Mouse (Mus musculus): Measurements from ENCODE around the gene Gm10256. TPM values are rescaled to one million over a fixed set of nuclear protein-coding genes. Genes with fewer than 3 reads are reported as not detected.
"Not testable (repeated sequence)": the region's sequence is repeated elsewhere in the genome, so short reads cannot be mapped to it uniquely, and the experiment has no call there.

The Gm10256 gene
- polyA plus RNA-seq (2012; ENCODE audit: insufficient read depth, insufficient read length, missing spikeins), result not detected in 2 replicates

DNA sequence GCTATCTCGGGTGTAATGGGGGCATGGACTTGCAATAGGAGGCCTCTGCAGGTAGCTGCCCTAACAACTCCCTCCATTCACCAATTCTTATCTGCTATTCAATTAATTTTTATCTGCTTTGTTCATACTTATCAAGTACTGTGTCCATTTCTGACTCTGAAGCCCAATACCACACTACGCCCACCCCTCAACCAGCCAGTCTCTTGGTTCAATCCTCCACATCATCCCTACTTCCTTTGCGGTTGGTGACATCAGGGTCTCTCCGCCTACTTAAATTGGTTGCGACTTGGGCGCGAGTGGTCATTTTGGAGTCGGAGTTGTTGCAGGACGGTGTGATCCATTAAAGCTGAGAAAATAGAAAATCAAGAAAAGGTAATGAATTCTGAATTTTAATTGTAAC, at the start of gene Gm10256, which contains the start of gene Rbmy:
Gene Gm10256, plus strand, starts transcription at position 320 of the 400 bp plus-strand sequence.
Gene Rbmy, plus strand, starts transcription at position 301 of the 400 bp plus-strand sequence.
- not testable (repeated sequence) for H3K27ac ChIP-seq (replicated peaks; ENCODE audit: low read depth, low read length); H3K4me1 ChIP-seq (ENCODE audit: control insufficient read depth, insufficient read depth, insufficient read length, low read length); H3K4me3 ChIP-seq (ENCODE audit: insufficient read depth, low read depth, low read length)

DNA sequence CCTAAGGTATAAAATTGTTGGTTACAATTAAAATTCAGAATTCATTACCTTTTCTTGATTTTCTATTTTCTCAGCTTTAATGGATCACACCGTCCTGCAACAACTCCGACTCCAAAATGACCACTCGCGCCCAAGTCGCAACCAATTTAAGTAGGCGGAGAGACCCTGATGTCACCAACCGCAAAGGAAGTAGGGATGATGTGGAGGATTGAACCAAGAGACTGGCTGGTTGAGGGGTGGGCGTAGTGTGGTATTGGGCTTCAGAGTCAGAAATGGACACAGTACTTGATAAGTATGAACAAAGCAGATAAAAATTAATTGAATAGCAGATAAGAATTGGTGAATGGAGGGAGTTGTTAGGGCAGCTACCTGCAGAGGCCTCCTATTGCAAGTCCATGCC, 34.4 kb upstream of the Gm10256 start, which contains the start of gene Gm4064:
Gene Gm4064, minus strand, starts transcription at position 101 of the 400 bp plus-strand sequence.
- not testable (repeated sequence) for H3K27ac ChIP-seq (replicated peaks; ENCODE audit: low read depth, low read length); H3K4me1 ChIP-seq (ENCODE audit: control insufficient read depth, insufficient read depth, insufficient read length, low read length); H3K4me3 ChIP-seq (ENCODE audit: insufficient read depth, low read depth, low read length)

DNA sequence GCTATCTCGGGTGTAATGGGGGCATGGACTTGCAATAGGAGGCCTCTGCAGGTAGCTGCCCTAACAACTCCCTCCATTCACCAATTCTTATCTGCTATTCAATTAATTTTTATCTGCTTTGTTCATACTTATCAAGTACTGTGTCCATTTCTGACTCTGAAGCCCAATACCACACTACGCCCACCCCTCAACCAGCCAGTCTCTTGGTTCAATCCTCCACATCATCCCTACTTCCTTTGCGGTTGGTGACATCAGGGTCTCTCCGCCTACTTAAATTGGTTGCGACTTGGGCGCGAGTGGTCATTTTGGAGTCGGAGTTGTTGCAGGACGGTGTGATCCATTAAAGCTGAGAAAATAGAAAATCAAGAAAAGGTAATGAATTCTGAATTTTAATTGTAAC, 70.2 kb downstream of the Gm10256 start, which contains the start of gene Gm10352:
Gene Gm10352, plus strand, starts transcription at position 301 of the 400 bp plus-strand sequence.
- not testable (repeated sequence) for H3K4me3 ChIP-seq (ENCODE audit: insufficient read depth, low read depth, low read length); H3K4me1 ChIP-seq (ENCODE audit: control insufficient read depth, insufficient read depth, insufficient read length, low read length); H3K27ac ChIP-seq (replicated peaks; ENCODE audit: low read depth, low read length)

Other genes starting within 250 kb of the Gm10256 start
- not detected in 2 replicates for gene H2al2c, start 231.6 kb upstream of the Gm10256 start, polyA plus RNA-seq (2012; ENCODE audit: insufficient read depth, insufficient read length, missing spikeins)
- gene Sry, start 167.0 kb upstream of the Gm10256 start, polyA plus RNA-seq (2012; ENCODE audit: insufficient read depth, insufficient read length, missing spikeins), result not detected in 2 replicates
- not detected in 2 replicates for gene H2al2b, start 110.0 kb upstream of the Gm10256 start, polyA plus RNA-seq (2012; ENCODE audit: insufficient read depth, insufficient read length, missing spikeins)
- gene Gm4064, start 34.5 kb upstream of the Gm10256 start, polyA plus RNA-seq (2012; ENCODE audit: insufficient read depth, insufficient read length, missing spikeins), result not detected in 2 replicates
- not detected in 2 replicates for gene Rbmy, start within 50 bp of the Gm10256 start, polyA plus RNA-seq (2012; ENCODE audit: insufficient read depth, insufficient read length, missing spikeins)
- gene Gm10352, start 70.3 kb downstream of the Gm10256 start, polyA plus RNA-seq (2012; ENCODE audit: insufficient read depth, insufficient read length, missing spikeins), result not detected in 2 replicates
- gene Gm29289, start 101.9 kb downstream of the Gm10256 start, polyA plus RNA-seq (2012; ENCODE audit: insufficient read depth, insufficient read length, missing spikeins), result not detected in 2 replicates

Data from brown adipose tissue, adult 24 weeks (tissue).